Mouse (Mus musculus) layer of hippocampus, adult 11-12 months (tissue): ENCODE results near the gene Zdhhc16.
A peak's percentile ranks its signal among the peaks of the same experiment; 100 is the strongest.
"Not testable (repeated sequence)": the region's sequence is repeated elsewhere in the genome, so short reads cannot be mapped to it uniquely, and the experiment has no call there.

Experiments used
- DNase-seq: peaks from one replicate; pipeline ENCODE4 v3.0.0; 2022; ENCODE audit warnings: low spot score

Zdhhc16 gene

GRCm38 (mm10) chr19:41913774-41914591, 19.3 kb upstream of the Zdhhc16 start:
- no peak for DNase-seq

- DNase-seq, result not testable (repeated sequence)
Measured at GRCm38 (mm10) chr19:41914592-41914882, 18.7 kb upstream of the Zdhhc16 start.

GRCm38 (mm10) chr19:41915294-41915693, 18.0 kb upstream of the Zdhhc16 start:
- DNase-seq, result no peak

DNA sequence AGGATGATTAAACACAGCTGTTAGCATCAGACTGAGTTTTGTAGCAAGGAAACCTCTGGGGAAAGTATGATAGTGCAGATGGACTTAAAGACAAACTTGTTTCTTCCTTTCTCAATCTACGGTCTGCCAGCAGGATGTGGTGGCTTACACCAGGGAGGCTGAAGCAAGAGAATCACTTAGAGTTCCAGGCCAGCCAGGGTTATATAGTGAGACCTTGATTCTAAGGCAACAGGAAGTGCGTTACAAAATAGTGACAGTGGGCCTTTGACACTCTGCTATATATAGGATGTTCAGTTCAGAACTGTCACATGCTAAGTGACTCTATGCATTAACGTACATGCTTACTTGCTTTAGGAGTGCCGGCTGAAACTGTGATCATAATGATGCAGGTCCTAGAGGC, 16.4 kb upstream of the Zdhhc16 start:
- no peak for DNase-seq

- DNase-seq, result no peak
Measured at GRCm38 (mm10) chr19:41919471-41919870, 13.8 kb upstream of the Zdhhc16 start.

- no peak for DNase-seq
Measured at GRCm38 (mm10) chr19:41920412-41921067, 12.7 kb upstream of the Zdhhc16 start.

- peak; percentile 32 for DNase-seq
Measured at GRCm38 (mm10) chr19:41932686-41933085, 594 bp upstream of the Zdhhc16 start.

DNA sequence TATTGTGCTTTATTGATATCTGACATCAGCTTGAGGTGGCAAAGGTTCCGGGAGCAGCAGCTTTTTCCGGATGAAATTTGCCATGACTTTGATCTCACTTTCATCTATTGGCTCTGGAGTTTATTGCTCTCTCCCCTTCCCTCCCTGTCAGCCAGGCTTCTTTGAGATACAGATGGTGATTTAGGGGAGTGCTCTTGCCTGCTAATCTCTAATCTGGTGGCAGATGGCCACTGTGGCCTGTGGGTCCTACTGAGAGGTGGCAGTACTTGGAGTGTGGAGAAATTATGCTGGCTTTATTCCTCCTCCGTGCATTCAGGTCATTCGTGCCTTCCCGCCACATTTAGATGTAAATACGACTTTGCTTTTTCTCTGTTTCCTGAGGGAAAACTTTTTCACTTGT, 844 bp downstream of the Zdhhc16 start:
- DNase-seq, result no peak

- no peak for DNase-seq
Measured at GRCm38 (mm10) chr19:41935921-41936320, 2.6 kb downstream of the Zdhhc16 start.

DNA sequence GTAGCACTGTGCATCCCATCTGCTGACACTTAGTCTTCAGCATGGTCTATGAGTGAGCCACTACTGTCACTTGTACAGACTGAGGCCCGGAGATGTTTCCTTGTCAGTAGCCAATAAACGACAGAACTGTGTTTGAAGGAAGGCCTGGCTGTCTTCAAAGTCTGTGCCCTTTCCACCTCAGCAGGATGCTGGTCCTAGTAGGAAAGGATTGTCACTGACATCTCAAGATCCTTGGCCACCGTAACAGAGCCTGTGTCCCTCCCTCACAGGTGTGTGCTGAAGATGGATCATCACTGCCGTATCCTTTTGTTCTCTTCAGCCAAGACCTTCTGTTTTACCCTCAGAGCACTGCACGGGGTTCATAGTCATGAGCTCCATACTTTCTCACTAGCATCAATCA, 5.3 kb downstream of the Zdhhc16 start:
- no peak for DNase-seq

- DNase-seq, result no peak
Measured at GRCm38 (mm10) chr19:41943841-41944240, 10.6 kb downstream of the Zdhhc16 start.

- no peak for DNase-seq
Measured at GRCm38 (mm10) chr19:41952287-41952686, 19.0 kb downstream of the Zdhhc16 start.

DNA sequence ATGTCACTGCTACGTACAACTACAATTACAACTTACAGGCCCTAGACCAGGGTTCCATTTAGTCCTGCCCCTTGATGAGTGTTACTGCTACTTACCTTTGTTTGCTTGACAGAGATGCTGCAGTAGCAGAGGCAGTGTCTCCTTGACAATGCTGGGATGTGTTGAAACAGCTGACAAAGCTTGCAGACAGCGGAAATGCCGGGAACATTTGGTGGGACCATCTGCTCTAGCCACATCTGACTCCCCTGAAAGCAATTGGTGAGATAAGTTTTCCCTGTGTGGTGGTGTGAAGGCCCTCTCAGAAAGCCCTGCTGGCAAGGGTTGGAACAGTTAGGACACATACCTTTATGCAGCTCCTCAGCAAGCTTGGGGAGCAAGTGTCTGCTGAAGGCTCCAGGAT, 20.3 kb downstream of the Zdhhc16 start:
- peak; percentile 40 for DNase-seq

- DNase-seq, result no peak
Measured at GRCm38 (mm10) chr19:41969618-41970017, 36.3 kb downstream of the Zdhhc16 start.

DNA sequence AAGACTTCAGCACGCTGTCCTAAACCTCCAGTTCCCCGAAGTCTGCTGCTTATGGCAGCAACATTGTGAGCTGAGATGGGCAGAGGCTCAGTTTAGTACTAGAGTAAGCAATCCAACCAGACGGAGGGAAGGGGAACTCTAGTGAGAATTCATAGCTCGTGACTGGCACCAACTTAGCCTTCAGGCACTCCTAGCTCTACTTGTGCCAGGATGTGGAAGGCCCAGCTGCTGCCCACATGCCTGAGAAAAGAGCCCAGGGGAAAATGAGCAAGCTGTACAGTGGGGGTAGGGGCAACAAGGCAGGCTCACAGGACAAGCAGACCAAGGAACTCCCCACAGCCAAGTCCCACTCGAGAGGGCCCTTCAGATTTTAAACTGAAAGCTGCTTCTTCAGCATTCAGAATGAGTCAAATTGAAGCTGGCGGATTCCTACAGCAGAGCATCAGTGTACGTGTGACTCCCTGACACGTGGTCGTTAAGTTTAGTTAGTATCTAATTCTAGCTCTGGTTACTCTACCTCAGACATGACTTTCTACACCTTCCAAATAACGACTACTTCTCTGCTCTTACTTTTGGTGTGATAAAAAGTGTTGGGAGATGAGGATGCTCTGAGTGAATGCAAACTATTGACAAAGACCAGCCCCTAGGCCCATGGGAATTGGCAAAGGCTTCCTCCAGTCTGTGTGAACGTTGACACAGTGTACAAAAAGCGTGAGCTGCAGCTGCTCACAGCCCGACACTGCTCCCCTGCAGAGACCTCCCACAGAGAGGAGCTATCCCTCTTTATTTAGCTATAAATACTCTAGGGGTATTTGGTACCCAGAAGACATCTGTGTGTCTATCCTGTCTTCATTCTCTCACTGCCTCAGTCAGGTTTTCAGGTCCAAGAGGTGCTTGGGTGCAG, 40.9 kb downstream of the Zdhhc16 start:
- DNase-seq, result peak; percentile 38

DNA sequence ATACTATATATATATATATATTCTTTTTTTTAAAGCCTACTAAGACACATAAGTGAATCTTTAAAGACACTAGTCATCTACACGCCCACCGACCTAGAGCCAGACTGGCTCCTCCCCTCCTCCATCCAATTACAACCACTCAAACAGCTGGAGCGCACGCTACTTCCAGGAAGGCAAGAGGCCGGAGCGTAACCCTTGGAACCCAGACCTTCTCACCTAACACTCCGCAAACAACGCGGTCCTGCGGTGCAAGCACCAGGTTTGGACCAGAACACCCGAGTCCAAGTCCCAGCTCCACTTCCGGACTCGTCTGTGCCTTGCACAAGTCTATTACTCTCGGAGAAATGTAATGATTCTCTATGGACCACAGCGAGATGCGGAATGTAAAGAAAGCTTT, 47.1 kb downstream of the Zdhhc16 start:
- peak; percentile 33 for DNase-seq

DNA sequence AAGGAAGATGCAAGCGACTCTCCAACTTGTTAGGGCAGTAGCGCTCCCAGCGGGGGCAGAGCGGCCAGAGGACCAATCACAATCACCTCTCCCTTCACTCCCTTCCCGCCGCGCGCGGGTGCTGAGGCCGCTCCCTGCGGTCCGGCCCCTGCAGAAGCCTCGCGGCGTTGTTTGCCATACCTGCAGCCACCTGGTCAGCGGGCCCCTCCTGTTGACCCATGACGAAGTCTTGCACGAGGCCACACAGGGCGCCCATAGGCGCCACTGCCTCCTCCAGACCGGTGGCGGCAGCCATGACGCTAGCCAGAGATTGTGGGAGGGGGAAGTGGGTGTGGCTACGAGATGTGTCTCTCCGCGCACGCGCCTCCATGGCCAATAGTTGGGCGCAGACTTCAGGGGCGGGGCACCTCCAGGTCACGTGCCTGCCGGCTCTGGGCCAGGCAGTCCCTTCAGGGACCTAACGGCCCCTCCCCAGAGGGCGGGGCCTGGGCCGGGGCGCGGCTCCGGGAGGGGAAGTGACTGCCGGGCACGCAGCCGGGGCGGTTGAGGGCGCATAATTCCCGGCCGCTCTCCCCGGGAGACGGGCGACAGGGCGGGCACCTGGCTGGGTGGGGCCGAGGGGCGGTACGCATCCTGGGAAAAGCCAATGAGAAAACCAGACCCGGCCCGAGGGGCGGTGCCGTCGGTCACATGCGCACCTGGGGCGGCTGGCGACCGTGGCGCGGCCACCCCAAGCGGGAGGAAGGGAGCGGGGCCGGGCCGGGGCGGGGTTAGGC, 47.7 kb downstream of the Zdhhc16 start, which contains the start of gene Mms19:
TSS of gene Mms19 (minus strand) at position 339 of the 776 bp plus-strand sequence.
- DNase-seq, result peak; percentile 99

DNA sequence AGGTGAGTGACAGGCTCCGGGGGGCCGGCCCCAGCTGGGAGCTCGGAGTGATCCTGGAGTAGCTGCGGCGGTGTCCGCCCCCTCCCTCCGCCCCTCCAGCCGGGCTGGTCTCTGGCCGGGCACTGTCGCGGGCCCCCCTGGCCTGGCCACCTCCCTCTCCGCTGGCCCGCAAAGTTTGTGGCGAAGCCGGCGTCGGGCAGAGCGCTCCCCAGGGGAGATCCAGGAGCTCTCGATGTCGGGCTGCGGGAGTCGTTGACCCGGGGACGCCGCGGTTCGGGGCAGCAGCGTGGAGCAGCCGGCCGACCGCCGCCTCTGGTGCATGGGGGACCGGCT, 48.3 kb downstream of the Zdhhc16 start, which contains the start of gene Ubtd1:
TSS of gene Ubtd1 (plus strand) at position 169 of the 333 bp plus-strand sequence.
- no peak for DNase-seq

- DNase-seq, result no peak
Measured at GRCm38 (mm10) chr19:41981931-41982790, 48.9 kb downstream of the Zdhhc16 start.

DNA sequence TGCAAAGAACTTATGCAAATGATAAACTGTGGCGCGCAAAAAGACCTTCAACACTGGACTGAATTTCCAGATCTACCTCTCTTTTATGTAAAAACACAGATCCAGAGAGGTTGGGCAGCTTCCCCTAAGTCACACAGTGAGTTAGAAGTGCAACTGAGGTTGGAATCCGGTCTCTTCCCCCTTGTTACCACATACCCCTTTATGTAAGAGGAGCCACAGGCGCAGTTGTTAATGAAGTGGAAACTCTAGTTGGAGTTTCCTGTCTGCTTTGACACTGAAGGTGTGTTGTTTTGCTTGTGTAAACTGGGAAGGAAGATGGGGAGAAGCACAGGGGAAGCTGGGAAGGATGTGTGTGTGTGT, 49.5 kb downstream of the Zdhhc16 start:
- DNase-seq, result no peak

- DNase-seq, result no peak
Measured at GRCm38 (mm10) chr19:41985994-41986393, 52.7 kb downstream of the Zdhhc16 start.
